Mouse (Mus musculus): Measurements from ENCODE around the gene Klhdc1. TPM values are rescaled to one million over a fixed set of nuclear protein-coding genes. Genes with fewer than 3 reads are reported as not detected.

Klhdc1 gene
- polyA plus RNA-seq, 1 experiment from 2014 or later = 6.6 TPM

DNA sequence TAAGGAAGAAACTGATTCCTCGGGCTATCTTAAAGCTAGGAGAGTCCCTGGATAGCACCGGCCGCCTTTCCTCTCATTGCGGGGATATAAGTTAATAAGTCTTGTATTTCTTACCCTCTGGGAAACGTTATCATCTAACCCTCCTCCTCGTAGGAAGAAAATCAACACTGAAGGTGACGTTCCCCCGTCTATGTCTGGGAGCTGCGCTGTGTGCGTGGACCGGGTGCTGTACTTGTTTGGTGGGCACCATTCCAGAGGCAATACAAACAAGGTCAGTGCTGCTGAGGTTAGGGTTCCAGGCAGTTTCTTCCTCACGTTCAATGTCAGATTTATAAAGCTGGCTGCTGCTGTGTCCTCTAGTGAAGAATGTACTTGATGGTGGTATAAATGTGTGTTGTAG, 61.2 kb downstream of the Klhdc1 start:
- Histone ChIP-seq H3K9ac (no peak overlapping the region), H3K27ac (no peak overlapping the region), H3K9me3 (replicated peaks) (no peaks in the 10 kb centered on the region), H3K36me3 (peaks cover 64% of the 10 kb centered on the region), H3K4me3 (no peak overlapping the region), H3K4me2 (replicated peaks) (no peak overlapping the region), H3K4me1 (peaks cover 19% of the 10 kb centered on the region), H3K27me3 (no peaks in the 10 kb centered on the region)
- 95% methylated on average over 12 of the region's 12 CpGs for WGBS
- ATAC-seq (ENCODE audit: low FRiP score) = no peak

- no peak for ATAC-seq (ENCODE audit: low FRiP score)
- Histone ChIP-seq H3K4me1 (peaks cover 4% of the 10 kb centered on the region), H3K27me3 (no peaks in the 10 kb centered on the region), H3K4me3 (no peak overlapping the region), H3K4me2 (replicated peaks) (no peak overlapping the region), H3K9me3 (replicated peaks) (no peaks in the 10 kb centered on the region), H3K9ac (no peak overlapping the region), H3K36me3 (peaks cover 82% of the 10 kb centered on the region), H3K27ac (no peak overlapping the region)
- whole genome bisulfite sequencing = 94% methylated on average over 2 of the region's 2 CpGs
Measured at GRCm38 (mm10) chr12:69304051-69304450, 63.1 kb downstream of the Klhdc1 start.

DNA sequence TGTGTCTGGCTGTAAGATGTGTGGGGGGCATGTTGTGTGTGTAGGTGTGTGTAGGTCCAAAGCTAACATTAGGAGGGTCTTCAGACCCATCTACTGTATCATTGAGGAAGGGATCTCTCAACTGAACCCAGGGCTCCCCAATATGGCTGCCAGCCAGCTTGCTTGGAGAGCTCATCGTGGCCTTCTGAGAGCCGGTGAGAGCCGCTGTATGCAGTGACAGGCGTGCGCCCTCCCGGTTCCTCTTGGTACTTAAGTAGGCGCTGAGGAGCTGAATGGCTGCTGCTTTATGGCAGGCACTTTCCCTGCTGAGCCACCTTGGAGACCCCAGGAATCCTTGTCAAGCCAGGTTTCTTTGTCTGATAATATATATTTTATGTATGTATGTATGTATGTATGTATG, 65.4 kb downstream of the Klhdc1 start:
- Histone ChIP-seq H3K9ac (no peak overlapping the region), H3K27me3 (no peaks in the 10 kb centered on the region), H3K4me2 (replicated peaks) (no peak overlapping the region), H3K36me3 (peaks cover 92% of the 10 kb centered on the region), H3K27ac (no peak overlapping the region), H3K4me3 (no peak overlapping the region), H3K9me3 (replicated peaks) (no peaks in the 10 kb centered on the region), H3K4me1 (no peaks in the 10 kb centered on the region)
- no peak for ATAC-seq (ENCODE audit: low FRiP score)
- WGBS = 94% methylated on average over 7 of the region's 7 CpGs

DNA sequence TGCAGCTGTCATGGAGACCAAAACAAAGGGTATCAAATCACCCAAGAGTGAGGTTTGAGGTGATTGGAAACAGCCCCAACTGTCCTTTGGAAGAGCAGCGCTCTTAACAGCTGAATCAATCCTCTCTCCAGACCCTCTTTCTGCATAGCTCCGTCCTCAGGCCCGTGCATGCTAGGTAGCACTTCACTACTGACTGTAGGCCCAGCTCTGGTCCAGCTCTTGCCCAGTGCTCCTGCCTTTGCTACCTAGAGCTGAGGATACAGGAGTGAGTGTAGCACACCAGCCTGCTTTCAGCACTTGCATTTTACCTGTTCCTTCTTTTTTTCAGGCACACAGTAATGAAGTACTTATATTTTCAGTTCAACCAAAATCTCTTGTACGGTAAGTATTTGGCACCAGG, 68.7 kb downstream of the Klhdc1 start:
- no peaks in the 10 kb centered on the region for H3K27me3 ChIP-seq
- peaks cover 90% of the 10 kb centered on the region for H3K36me3 ChIP-seq
- H3K4me3 ChIP-seq = no peak overlapping the region
- no peaks in the 10 kb centered on the region for H3K4me1 ChIP-seq
- H3K9ac ChIP-seq = no peak overlapping the region
- H3K27ac ChIP-seq = no peak overlapping the region
- ATAC-seq (ENCODE audit: low FRiP score) = no peak
- H3K4me2 ChIP-seq (replicated peaks) = no peak overlapping the region
- WGBS = 97% methylated on average over 4 of the region's 4 CpGs
- H3K9me3 ChIP-seq (replicated peaks) = no peaks in the 10 kb centered on the region

DNA sequence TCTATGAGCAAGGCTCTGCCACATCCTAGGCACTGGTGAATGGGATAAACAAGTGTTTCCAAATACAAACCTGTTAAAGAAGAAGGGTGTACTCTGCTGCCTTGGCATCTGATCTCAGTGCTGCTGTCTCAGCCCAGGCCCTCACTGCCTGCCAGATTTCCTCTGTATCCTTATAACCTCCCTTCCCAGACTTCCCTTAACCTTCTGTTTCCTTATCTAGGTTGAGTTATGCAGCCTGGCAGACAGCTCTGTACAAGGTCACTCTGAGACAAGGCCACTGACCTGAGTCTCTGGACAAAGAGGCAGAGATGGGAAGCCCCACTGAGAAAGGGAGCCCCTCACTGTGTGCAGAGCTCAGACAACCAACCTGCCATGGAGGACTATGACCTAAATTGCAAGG, 77.5 kb downstream of the Klhdc1 start:
- H3K4me3 ChIP-seq = no peak overlapping the region
- no peak overlapping the region for H3K4me2 ChIP-seq (replicated peaks)
- H3K9me3 ChIP-seq (replicated peaks) = no peaks in the 10 kb centered on the region
- no peaks in the 10 kb centered on the region for H3K27me3 ChIP-seq
- H3K36me3 ChIP-seq = peaks cover 71% of the 10 kb centered on the region
- no peaks in the 10 kb centered on the region for H3K4me1 ChIP-seq
- no peak overlapping the region for H3K27ac ChIP-seq
- ATAC-seq (ENCODE audit: low FRiP score) = no peak
- H3K9ac ChIP-seq = no peak overlapping the region

- H3K27me3 ChIP-seq = no peaks in the 10 kb centered on the region
- H3K9me3 ChIP-seq (replicated peaks) = no peaks in the 10 kb centered on the region
- no peak overlapping the region for H3K4me2 ChIP-seq (replicated peaks)
- peaks cover 53% of the 10 kb centered on the region for H3K36me3 ChIP-seq
- 93% methylated on average over 3 of the region's 3 CpGs for WGBS
- H3K4me1 ChIP-seq = no peaks in the 10 kb centered on the region
- ATAC-seq (ENCODE audit: low FRiP score) = no peak
- H3K4me3 ChIP-seq = no peak overlapping the region
- no peak overlapping the region for H3K9ac ChIP-seq
- H3K27ac ChIP-seq = no peak overlapping the region
Measured at GRCm38 (mm10) chr12:69331187-69331586, 90.2 kb downstream of the Klhdc1 start.

DNA sequence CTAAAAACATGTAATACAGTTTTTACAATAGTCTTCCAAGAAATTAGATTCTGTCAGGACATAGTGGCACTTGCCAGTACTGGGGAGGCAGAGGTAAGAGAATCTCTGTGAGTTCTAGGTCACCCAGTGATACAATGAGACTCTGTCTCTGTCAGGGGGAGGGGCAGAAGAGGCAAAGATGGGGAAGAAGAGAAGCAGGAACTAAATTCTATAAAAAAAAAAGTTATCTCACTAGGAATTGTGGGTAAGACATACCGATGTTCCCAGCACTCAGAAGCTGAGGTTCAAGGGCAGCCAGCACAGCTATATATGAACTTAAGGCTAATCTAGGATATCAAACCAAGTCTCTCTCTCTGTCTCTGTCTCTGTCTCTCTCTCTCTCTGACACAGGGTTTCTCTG, 91.2 kb downstream of the Klhdc1 start:
- Histone ChIP-seq H3K27ac (no peak overlapping the region), H3K9me3 (replicated peaks) (no peaks in the 10 kb centered on the region), H3K4me1 (no peaks in the 10 kb centered on the region), H3K36me3 (peaks cover 55% of the 10 kb centered on the region), H3K9ac (no peak overlapping the region), H3K4me2 (replicated peaks) (no peak overlapping the region), H3K4me3 (no peak overlapping the region), H3K27me3 (no peaks in the 10 kb centered on the region)
- ATAC-seq (ENCODE audit: low FRiP score) = no peak
- WGBS = 95% methylated on average over 1 of the region's 1 CpGs

DNA sequence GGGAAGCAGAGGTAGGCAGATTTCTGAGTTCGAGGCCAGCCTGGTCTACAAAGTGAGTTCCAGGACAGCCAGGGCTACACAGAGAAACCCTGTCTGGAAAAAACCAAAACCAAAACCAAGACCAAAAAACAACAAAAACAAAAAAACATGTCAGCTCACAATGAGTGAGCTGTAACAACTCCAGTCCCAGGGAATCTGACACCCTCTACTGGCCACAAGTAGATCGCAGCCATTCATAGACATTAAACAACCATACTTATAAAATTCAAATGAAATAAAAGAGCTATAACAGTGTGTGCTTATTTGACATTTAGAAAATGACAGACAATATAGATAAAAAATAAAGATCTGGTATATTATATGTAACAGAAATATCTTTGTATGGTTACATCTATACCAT, 92.6 kb downstream of the Klhdc1 start:
- Histone ChIP-seq H3K27ac (no peak overlapping the region), H3K27me3 (no peaks in the 10 kb centered on the region), H3K9ac (no peak overlapping the region), H3K4me2 (replicated peaks) (no peak overlapping the region), H3K9me3 (replicated peaks) (no peaks in the 10 kb centered on the region), H3K4me3 (no peak overlapping the region), H3K36me3 (peaks cover 54% of the 10 kb centered on the region), H3K4me1 (no peaks in the 10 kb centered on the region)
- ATAC-seq (ENCODE audit: low FRiP score) = no peak
- 82% methylated on average over 2 of the region's 2 CpGs for WGBS

Other genes with a start within 250 kb of the Klhdc1 start
- 1,103 and 1,375 TPM in 2 replicates for gene Rps29, start 82.0 kb upstream of the Klhdc1 start, polyA plus RNA-seq (2016; fragmentation: Nextera tagmentation; extraction: Ambion mirVana)
- gene Lrr1, start 72.4 kb upstream of the Klhdc1 start, polyA plus RNA-seq (2016; fragmentation: Nextera tagmentation; extraction: Ambion mirVana) = 15.0 and 15.5 TPM in 2 replicates
- gene Rpl36al, start 57.1 kb upstream of the Klhdc1 start, polyA plus RNA-seq (2016; fragmentation: Nextera tagmentation; extraction: Ambion mirVana) = 409 and 448 TPM in 2 replicates
- gene Mgat2, start 57.0 kb upstream of the Klhdc1 start, polyA plus RNA-seq (2016; fragmentation: Nextera tagmentation; extraction: Ambion mirVana) = 53.2 and 60.2 TPM in 2 replicates
- gene Gm49383, start 44.1 kb upstream of the Klhdc1 start, polyA plus RNA-seq (2016; fragmentation: Nextera tagmentation; extraction: Ambion mirVana) = 21.4 and 24.7 TPM in 2 replicates
- gene Dnaaf2, start 42.7 kb upstream of the Klhdc1 start, polyA plus RNA-seq (2016; fragmentation: Nextera tagmentation; extraction: Ambion mirVana) = 12.7 and 13.1 TPM in 2 replicates
- gene Gm49384, start 36.9 kb upstream of the Klhdc1 start, polyA plus RNA-seq (2016; fragmentation: Nextera tagmentation; extraction: Ambion mirVana) = 20.0 and 21.0 TPM in 2 replicates
- gene Pole2, start 13.0 kb upstream of the Klhdc1 start, polyA plus RNA-seq (2016; fragmentation: Nextera tagmentation; extraction: Ambion mirVana) = 15.3 and 15.7 TPM in 2 replicates
- 257 and 262 TPM in 2 replicates for gene Klhdc2, start 55.5 kb downstream of the Klhdc1 start, polyA plus RNA-seq (2016; fragmentation: Nextera tagmentation; extraction: Ambion mirVana)
- gene Nemf, start 116.0 kb downstream of the Klhdc1 start, polyA plus RNA-seq (2016; fragmentation: Nextera tagmentation; extraction: Ambion mirVana) = 82.0 and 90.7 TPM in 2 replicates
- gene Arf6, start 131.0 kb downstream of the Klhdc1 start, polyA plus RNA-seq (2016; fragmentation: Nextera tagmentation; extraction: Ambion mirVana) = 56.1 and 61.9 TPM in 2 replicates
- gene Gm9887, start 131.3 kb downstream of the Klhdc1 start, polyA plus RNA-seq (2016; fragmentation: Nextera tagmentation; extraction: Ambion mirVana) = 1.1 and 1.8 TPM in 2 replicates